Mouse (Mus musculus): ENCODE data around the gene Man2b1. TPM values are rescaled to one million over a fixed set of nuclear protein-coding genes. Genes with fewer than 3 reads are reported as not detected.

Man2b1 gene
- polyA plus RNA-seq, 1 experiment from 2014 or later: 45.5 TPM

GRCm38 (mm10) chr8:85043619-85044018 is 39.5 kb upstream of the Man2b1 start:
- no peak for TF ChIP-seq CTCF (IDR thresholded peaks at IDR 0.05)
- ChIA-PET CTCF (no interaction called here), POLR2A (no interaction called here)
- in situ Hi-C loops (cut with MboI; ENCODE audit: low pct_unique_long_range_greater_than_20kb): no loop called here
- no peaks in the 10 kb centered on the region for H3K27me3 ChIP-seq
- ATAC-seq (no peak), DNase-seq (ENCODE audit: low read depth, low spot score) (no peak)

GRCm38 (mm10) chr8:85057367-85057766 is 25.7 kb upstream of the Man2b1 start:
- ATAC-seq (no peak), DNase-seq (ENCODE audit: low read depth, low spot score) (no peak)
- ChIA-PET CTCF (no interaction called here), POLR2A (no interaction called here)
- in situ Hi-C loops (cut with MboI; ENCODE audit: low pct_unique_long_range_greater_than_20kb): no loop called here
- TF ChIP-seq CTCF (IDR thresholded peaks at IDR 0.05): no peak
- no peaks in the 10 kb centered on the region for H3K27me3 ChIP-seq

DNA sequence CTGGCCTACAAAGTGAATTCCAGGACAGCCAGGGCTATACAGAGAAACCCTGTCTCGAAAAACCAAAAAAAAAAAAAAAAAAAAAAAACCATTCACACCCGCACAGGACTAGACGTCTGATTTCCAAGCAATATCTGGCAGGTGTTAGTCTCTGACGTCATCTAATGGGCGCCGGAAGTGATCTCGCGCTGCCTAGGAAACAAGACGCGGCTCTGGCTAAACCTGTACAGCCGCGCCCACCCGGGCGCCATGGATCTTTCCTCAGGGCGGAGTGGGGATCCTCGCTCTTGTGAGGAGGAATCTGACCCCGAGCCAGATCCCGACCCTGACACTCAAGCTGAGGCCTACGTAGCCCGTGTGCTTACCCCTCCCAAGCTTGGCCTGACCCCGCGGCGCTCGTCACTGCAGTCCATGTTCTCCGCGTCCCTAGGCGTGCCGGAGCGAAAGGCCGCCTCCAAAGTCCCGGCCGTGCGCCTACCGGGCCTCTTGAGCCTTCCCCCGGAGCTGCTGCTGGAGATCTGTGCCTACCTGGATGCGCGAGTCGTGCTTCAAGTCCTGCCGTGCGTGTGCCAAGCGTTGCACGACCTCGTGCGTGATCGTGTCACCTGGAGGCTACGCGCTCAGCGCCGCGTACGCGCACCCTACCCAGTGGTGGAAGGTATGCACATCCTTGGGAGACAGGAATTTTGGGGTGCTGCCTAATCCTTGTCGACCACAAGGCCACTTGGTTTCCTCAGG is 23.0 kb upstream of the Man2b1 start, which contains the start of gene Fbxw9:
Gene Fbxw9 (plus strand): TSS at position 177 of the 738 bp plus-strand sequence.
- TF ChIP-seq CTCF (IDR thresholded peaks at IDR 0.05): no peak
- POLR2A ChIA-PET: interaction anchor here (0.8 to 1.7 kb wide), 5 partner anchors 10 to 23 kb away, joined by 3 to 12 read pairs (median 4); partner anchors contain the start of gene Tnpo2
- peak; percentile 68 for ATAC-seq
- in situ Hi-C loops (cut with MboI; ENCODE audit: low pct_unique_long_range_greater_than_20kb): no loop called here
- no peaks in the 10 kb centered on the region for H3K27me3 ChIP-seq
- CTCF ChIA-PET: interaction anchor here (1.9 kb wide), 1 partner anchor 11 kb away, joined by 5 read pairs; the partner anchor contains the start of gene Dhps
- no peak for DNase-seq (ENCODE audit: low read depth, low spot score)

DNA sequence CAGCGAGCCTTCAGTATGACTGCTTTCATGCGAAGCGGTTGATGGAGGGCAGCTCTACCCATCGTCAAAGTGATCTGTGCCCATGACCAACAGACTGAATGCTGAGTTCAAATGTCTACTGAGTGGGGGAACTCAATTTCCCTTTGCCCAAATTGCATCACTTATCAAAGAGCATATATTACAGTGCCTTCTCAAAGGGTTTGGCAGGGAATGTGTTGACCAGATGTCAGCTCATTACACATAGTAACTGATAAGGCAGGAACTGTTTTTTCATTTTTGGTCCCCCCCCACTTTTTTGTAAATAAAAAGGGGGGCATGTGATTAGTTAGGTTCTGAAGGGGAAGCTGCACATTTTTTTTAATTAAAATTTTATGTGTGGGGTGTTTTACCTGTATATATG is 20.5 kb upstream of the Man2b1 start:
- no peak for TF ChIP-seq CTCF (IDR thresholded peaks at IDR 0.05)
- CTCF ChIA-PET: interaction anchor here (0.8 to 1.2 kb wide), 2 partner anchors 11 to 28 kb away, joined by 3 read pairs; no protein-coding TSS in a partner anchor
- POLR2A ChIA-PET: interaction anchor here (0.8 kb wide), 1 partner anchor 9 kb away, joined by 3 read pairs; the partner anchor contains the start of gene Dhps
- DNase-seq (ENCODE audit: low read depth, low spot score): no peak
- ATAC-seq: no peak
- in situ Hi-C loops (cut with MboI; ENCODE audit: low pct_unique_long_range_greater_than_20kb): no loop called here
- no peaks in the 10 kb centered on the region for H3K27me3 ChIP-seq

DNA sequence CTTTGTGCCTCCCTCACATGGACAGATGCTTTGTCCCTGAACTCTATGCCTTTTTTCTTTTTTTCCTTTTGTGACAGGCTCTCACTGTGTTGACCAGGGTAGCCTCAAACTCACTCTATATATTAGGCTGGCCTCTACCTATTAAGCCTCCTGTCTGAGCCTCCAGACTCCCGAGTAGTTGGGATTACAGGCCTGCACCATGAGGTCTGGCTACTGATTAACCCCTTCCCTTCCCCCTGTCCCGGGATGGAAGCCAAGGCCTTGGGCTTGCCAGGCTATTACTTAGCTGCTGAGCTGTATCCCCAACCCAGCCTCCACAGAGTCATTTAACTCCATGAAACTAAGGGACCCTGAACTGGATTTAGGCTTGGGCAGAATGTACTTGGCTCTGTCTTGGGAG is 17.9 kb upstream of the Man2b1 start:
- in situ Hi-C loops (cut with MboI; ENCODE audit: low pct_unique_long_range_greater_than_20kb): no loop called here
- DNase-seq (ENCODE audit: low read depth, low spot score) (no peak), ATAC-seq (no peak)
- no peaks in the 10 kb centered on the region for H3K27me3 ChIP-seq
- no peak for TF ChIP-seq CTCF (IDR thresholded peaks at IDR 0.05)
- ChIA-PET CTCF (interaction anchor here (0.8 kb wide), 1 partner anchor 12 kb away, joined by 3 read pairs; no protein-coding TSS in a partner anchor), POLR2A (no interaction called here)

GRCm38 (mm10) chr8:85067155-85067554 is 15.9 kb upstream of the Man2b1 start:
- DNase-seq (ENCODE audit: low read depth, low spot score) (no peak), ATAC-seq (no peak)
- ChIA-PET POLR2A (interaction anchor here (1.1 to 1.5 kb wide), 2 partner anchors 29 to 92 kb away, joined by 3 to 5 read pairs; no protein-coding TSS in a partner anchor), CTCF (interaction anchor here (1.1 to 1.4 kb wide), 2 partner anchors 9 to 10 kb away, joined by 4 read pairs; no protein-coding TSS in a partner anchor)
- in situ Hi-C loops (cut with MboI; ENCODE audit: low pct_unique_long_range_greater_than_20kb): no loop called here
- no peaks in the 10 kb centered on the region for H3K27me3 ChIP-seq
- TF ChIP-seq CTCF (IDR thresholded peaks at IDR 0.05): no peak

DNA sequence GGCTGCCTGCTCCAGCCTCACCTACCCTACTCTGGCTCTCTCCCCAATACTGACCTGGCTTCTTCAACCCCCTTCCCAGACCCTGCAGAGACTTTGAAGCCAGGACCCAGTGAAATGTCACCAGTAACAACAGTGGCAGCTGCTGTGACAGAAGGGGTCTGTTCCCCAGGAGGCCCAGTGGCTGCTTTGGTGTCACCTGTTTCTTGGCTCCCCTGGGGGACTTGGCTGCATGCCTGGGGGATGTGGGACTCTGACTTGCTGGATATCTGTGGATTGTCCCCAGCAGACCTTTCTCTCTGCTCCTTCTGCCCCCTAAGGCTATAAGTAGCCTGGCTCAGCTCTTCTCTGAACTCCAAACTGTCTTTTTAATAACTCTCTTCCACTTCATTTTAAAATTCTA is 15.1 kb upstream of the Man2b1 start, which contains the start of gene Gm5741:
Gene Gm5741 (minus strand): TSS at position 1 of the 400 bp plus-strand sequence.
- no peaks in the 10 kb centered on the region for H3K27me3 ChIP-seq
- ChIA-PET CTCF (interaction anchor here (0.8 to 1.4 kb wide), 3 partner anchors 8 to 22 kb away, joined by 3 to 4 read pairs (median 4); no protein-coding TSS in a partner anchor), POLR2A (interaction anchor here (1.1 to 1.5 kb wide), 2 partner anchors 30 to 93 kb away, joined by 3 to 5 read pairs; no protein-coding TSS in a partner anchor)
- ATAC-seq (no peak), DNase-seq (ENCODE audit: low read depth, low spot score) (no peak)
- TF ChIP-seq CTCF (IDR thresholded peaks at IDR 0.05): no peak
- in situ Hi-C loops (cut with MboI; ENCODE audit: low pct_unique_long_range_greater_than_20kb): no loop called here

DNA sequence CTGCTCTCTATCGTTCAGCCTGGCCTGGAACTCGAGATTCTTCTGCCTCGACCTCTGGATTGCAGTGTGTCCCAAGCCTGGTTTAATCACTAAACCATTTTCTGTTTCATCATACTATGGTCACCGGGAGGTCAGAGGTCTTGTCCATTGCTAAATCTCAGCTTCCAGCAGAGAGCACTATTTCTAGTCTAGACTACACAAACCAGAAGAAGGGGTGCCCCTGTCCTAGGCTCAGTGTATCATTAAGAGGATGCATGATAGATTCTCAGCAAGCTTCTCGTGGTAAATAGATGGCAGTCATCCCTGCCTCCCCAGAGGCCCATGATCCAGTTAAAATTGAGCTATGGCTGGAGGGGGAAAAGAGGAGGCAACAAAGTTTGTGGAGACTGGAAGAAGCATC is 12.0 kb upstream of the Man2b1 start:
- TF ChIP-seq CTCF (IDR thresholded peaks at IDR 0.05): no peak
- ATAC-seq (peak; percentile 45), DNase-seq (ENCODE audit: low read depth, low spot score) (no peak)
- ChIA-PET POLR2A (interaction anchor here (0.6 to 1.8 kb wide), 7 partner anchors 8 to 500 kb away, joined by 3 to 6 read pairs (median 3); partner anchors contain the start of gene Fbxw9), CTCF (interaction anchor here (0.8 to 2.6 kb wide), 4 partner anchors 10 to 46 kb away, joined by 3 to 5 read pairs (median 4); partner anchors contain the start of genes Asna1 and Fbxw9)
- H3K27me3 ChIP-seq: no peaks in the 10 kb centered on the region
- in situ Hi-C loops (cut with MboI; ENCODE audit: low pct_unique_long_range_greater_than_20kb): no loop called here

DNA sequence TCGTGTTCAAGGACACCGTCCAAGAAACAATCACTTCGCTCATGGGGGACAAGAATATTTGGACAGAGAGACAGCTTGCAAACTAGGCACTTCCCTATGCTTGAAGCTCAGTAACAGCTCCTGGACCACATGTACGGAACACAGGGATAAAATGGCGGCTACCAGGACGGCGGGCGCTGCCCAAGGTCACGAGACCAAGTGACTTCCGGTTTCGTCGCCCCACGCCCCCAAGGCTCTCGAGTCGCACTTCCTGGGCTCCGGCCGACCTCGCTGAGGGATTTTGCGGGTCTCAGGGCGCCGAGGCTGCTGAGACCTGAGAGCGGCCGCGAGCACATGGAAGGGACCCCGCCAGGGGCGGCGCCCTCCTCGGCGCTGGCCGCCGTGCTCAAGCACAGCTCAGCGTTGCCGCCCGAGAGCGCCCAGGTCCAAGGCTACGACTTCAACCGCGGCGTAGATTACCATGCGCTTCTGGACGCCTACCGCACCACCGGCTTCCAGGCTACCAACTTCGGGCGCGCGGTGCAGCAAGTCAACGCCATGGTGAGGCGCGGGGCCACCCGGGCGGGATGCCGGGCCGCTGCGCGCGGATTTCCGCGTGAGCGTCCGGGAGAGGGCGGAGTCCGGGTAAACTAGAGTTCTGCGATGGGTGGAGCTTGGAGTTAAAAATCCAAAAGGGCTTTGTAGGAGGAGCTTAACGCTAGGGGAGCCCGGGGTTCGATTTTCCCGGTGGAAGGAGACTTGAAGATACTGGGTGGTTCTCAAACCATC is 11.4 kb upstream of the Man2b1 start, which contains the start of gene Dhps:
Gene Dhps (plus strand): TSS at position 244 of the 768 bp plus-strand sequence.
- H3K27me3 ChIP-seq: no peaks in the 10 kb centered on the region
- DNase-seq (ENCODE audit: low read depth, low spot score): no peak
- peak; percentile 68 for ATAC-seq
- no peak for TF ChIP-seq CTCF (IDR thresholded peaks at IDR 0.05)
- in situ Hi-C loops (cut with MboI; ENCODE audit: low pct_unique_long_range_greater_than_20kb): no loop called here
- CTCF ChIA-PET: interaction anchor here (0.8 to 2.6 kb wide), 4 partner anchors 11 to 46 kb away, joined by 3 to 5 read pairs (median 4); partner anchors contain the start of genes Asna1 and Fbxw9
- POLR2A ChIA-PET: interaction anchor here (0.6 to 1.4 kb wide), 6 partner anchors 9 to 499 kb away, joined by 3 to 6 read pairs (median 3); no protein-coding TSS in a partner anchor

DNA sequence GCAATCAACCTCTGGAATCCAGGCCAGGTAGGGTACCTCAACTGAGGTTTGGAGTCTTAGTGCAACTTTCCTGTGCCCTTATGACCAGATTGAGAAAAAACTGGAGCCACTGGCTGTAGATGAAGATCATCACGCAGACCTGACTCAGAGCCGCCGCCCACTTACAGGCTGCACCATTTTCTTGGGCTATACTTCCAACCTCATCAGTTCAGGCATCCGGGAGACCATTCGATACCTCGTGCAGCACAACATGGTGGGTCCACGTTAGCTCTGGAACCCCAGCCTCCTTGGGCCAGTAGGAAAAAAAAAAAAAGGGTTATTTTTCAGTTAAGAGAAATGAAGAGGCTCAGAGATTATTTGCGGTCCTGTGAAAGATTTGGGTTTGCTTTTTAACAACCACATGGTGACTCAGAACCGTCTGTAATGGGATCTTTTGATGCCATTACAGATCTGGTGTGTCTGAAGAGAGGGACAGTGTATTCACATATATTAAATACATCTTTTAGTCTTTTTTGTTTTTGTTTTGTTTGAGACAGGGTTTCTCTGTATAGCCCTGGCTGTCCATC is 10.6 kb upstream of the Man2b1 start:
- no peaks in the 10 kb centered on the region for H3K27me3 ChIP-seq
- in situ Hi-C loops (cut with MboI; ENCODE audit: low pct_unique_long_range_greater_than_20kb): no loop called here
- no peak for TF ChIP-seq CTCF (IDR thresholded peaks at IDR 0.05)
- CTCF ChIA-PET: interaction anchor here (1.3 to 2.6 kb wide), 2 partner anchors 12 to 47 kb away, joined by 5 read pairs; partner anchors contain the start of genes Asna1 and Fbxw9
- POLR2A ChIA-PET: no interaction called here
- DNase-seq (ENCODE audit: low read depth, low spot score) (no peak), ATAC-seq (no peak)

Data from Patski (cell line).